In genomic region chr11:46343886-46344546, GRCm38 (mm10) we compare ENCODE assay signal across 18 mouse cellular contexts. TPM values are rescaled to one million over a fixed set of nuclear protein-coding genes. Genes with fewer than 3 reads are reported as not detected.
A peak's percentile ranks its signal among the peaks of the same experiment; 100 is the strongest.
DNase-seq lines count a peak whose midpoint lies in the region; ATAC-seq lines count a peak whose summit lies in the region.
"Had no signal": no experiment of that assay in that cellular context is flagged by ENCODE, and none has a peak within 500 bp of the region (broad histone marks: within the 10 kb centered on the region; RNA-seq: fewer than 3 reads in every experiment).

No protein-coding gene starts in this region.

- no peak overlapping the region for H3K27ac ChIP-seq in midbrain, embryonic 15.5 days
- no peak overlapping the region for H3K27ac ChIP-seq in hindbrain, embryonic 11.5 days (ENCODE audit: low read depth, low read length)
- H3K27ac ChIP-seq: heart, adult 2 months; limb, embryonic 12.5 days; macrophage; stomach, embryonic 15.5 days had no signal

- peak; percentile 13 for DNase-seq in lung, postnatal 36 days
- no peak for DNase-seq in lung, adult 18-20 months
- peak; percentile 34 for DNase-seq in c-Kit-positive CD71-negative TER-119-negative erythroid progenitor cells, embryonic 14.5 days (ENCODE audit: low read depth)
- DNase-seq in naive thymus-derived CD4-positive, alpha-beta T cell, adult 2 months (ENCODE audit: low read depth): peak; percentile 92
- DNase-seq in thymus, postnatal 25 days: peak; percentile 65
- no peak for DNase-seq in left cerebral cortex, postnatal 25 days (ENCODE audit: low spot score in 2 of 2)
- no peak for DNase-seq in hindbrain, embryonic 11.5 days (ENCODE audit: low spot score)
- DNase-seq: heart, adult 2 months had no signal

- no peak overlapping the region for H3K4me3 ChIP-seq in midbrain, embryonic 15.5 days
- H3K4me3 ChIP-seq in hindbrain, embryonic 11.5 days (ENCODE audit: low read depth, low read length): no peak overlapping the region
- H3K4me3 ChIP-seq: heart, adult 2 months; limb, embryonic 12.5 days; stomach, embryonic 15.5 days had no signal

- no peaks in the 10 kb centered on the region for H3K4me1 ChIP-seq in midbrain, embryonic 15.5 days
- no peaks in the 10 kb centered on the region for H3K4me1 ChIP-seq in hindbrain, embryonic 11.5 days (replicated peaks; ENCODE audit: control insufficient read depth, insufficient read depth, low read length)
- H3K4me1 ChIP-seq: stomach, embryonic 15.5 days had no signal

- intact Hi-C loops in left cerebral cortex, postnatal 25 days (cut with DNase I): no loop called here

- H3K9me3 ChIP-seq in midbrain, embryonic 15.5 days: no peaks in the 10 kb centered on the region
- no peaks in the 10 kb centered on the region for H3K9me3 ChIP-seq in hindbrain, embryonic 11.5 days (ENCODE audit: control insufficient read depth, low read length)
- H3K9me3 ChIP-seq: limb, embryonic 12.5 days; stomach, embryonic 15.5 days had no signal

- H3K9ac ChIP-seq in midbrain, embryonic 15.5 days: no peak overlapping the region
- H3K9ac ChIP-seq in hindbrain, embryonic 11.5 days (ENCODE audit: low read depth, low read length): no peak overlapping the region
- H3K9ac ChIP-seq: limb, embryonic 12.5 days; stomach, embryonic 15.5 days had no signal

- no peak for ATAC-seq in midbrain, embryonic 15.5 days (replicated peaks)
- ATAC-seq in hindbrain, embryonic 11.5 days (ENCODE audit: low FRiP score): no peak
- ATAC-seq: hindbrain, embryonic 16.5 days had no signal

- H3K27me3 ChIP-seq in midbrain, embryonic 15.5 days (replicated peaks): no peaks in the 10 kb centered on the region
- no peaks in the 10 kb centered on the region for H3K27me3 ChIP-seq in hindbrain, embryonic 11.5 days (ENCODE audit: control insufficient read depth, insufficient read depth, low read length)
- H3K27me3 ChIP-seq: limb, embryonic 12.5 days; stomach, embryonic 15.5 days had no signal

- H3K4me2 ChIP-seq in midbrain, embryonic 15.5 days: no peak overlapping the region
- no peak overlapping the region for H3K4me2 ChIP-seq in hindbrain, embryonic 11.5 days (replicated peaks; ENCODE audit: low read depth, low read length)
- H3K4me2 ChIP-seq: limb, embryonic 12.5 days; stomach, embryonic 15.5 days had no signal

- H3K36me3 ChIP-seq in midbrain, embryonic 15.5 days (replicated peaks): no peaks in the 10 kb centered on the region
- no peaks in the 10 kb centered on the region for H3K36me3 ChIP-seq in hindbrain, embryonic 11.5 days (ENCODE audit: control insufficient read depth, insufficient read depth, low read length)
- H3K36me3 ChIP-seq: limb, embryonic 12.5 days; stomach, embryonic 15.5 days had no signal

- WGBS in midbrain, embryonic 15.5 days: 64% methylated on average over 5 of the region's 5 CpGs
- WGBS in hindbrain, embryonic 11.5 days: 49% methylated on average over 5 of the region's 5 CpGs

RNA-seq across cellular contexts. Expression of gene Cyfip2, which starts 31.4 kb away (rescaled TPM):
- polyA plus RNA-seq in midbrain, embryonic 15.5 days (2015; fragmentation: Nextera tagmentation; extraction: Ambion mirVana): 97.6 and 104 TPM in 2 replicates
- 100 to 1,000 TPM; 510 to 532 TPM for total RNA-seq in left cerebral cortex, postnatal 25 days (2021)
- polyA plus RNA-seq in hindbrain, embryonic 11.5 days (2014; fragmentation: Nextera tagmentation; extraction: Ambion mirVana): 56.7 and 60.0 TPM in 2 replicates

RNA-seq across cellular contexts. Expression of gene Itk, which starts 45.3 kb away (rescaled TPM):
- not detected in 2 replicates for polyA plus RNA-seq in midbrain, embryonic 15.5 days (2015; fragmentation: Nextera tagmentation; extraction: Ambion mirVana)
- under 1 TPM; 0.28 to 0.32 TPM for total RNA-seq in left cerebral cortex, postnatal 25 days (2021)
- not detected in 2 replicates for polyA plus RNA-seq in hindbrain, embryonic 11.5 days (2014; fragmentation: Nextera tagmentation; extraction: Ambion mirVana)
- total RNA-seq: ES-E14 had no signal
- polyA plus RNA-seq: hindbrain, embryonic 16.5 days; limb, embryonic 12.5 days had no signal

RNA-seq across cellular contexts. Expression of gene Fam71b, which starts 52.3 kb away (rescaled TPM):
- not detected in 2 replicates for polyA plus RNA-seq in midbrain, embryonic 15.5 days (2015; fragmentation: Nextera tagmentation; extraction: Ambion mirVana)
- total RNA-seq in left cerebral cortex, postnatal 25 days (2021): not detected
- not detected in 2 replicates for polyA plus RNA-seq in hindbrain, embryonic 11.5 days (2014; fragmentation: Nextera tagmentation; extraction: Ambion mirVana)
- total RNA-seq: ES-E14; heart, adult 2 months; layer of hippocampus, postnatal 14 days had no signal
- polyA plus RNA-seq: cortical plate, adult 2 months; frontal cortex, adult 2 months; hindbrain, embryonic 16.5 days; kidney, embryonic 16.5 days; limb, embryonic 12.5 days; macrophage; stomach, embryonic 15.5 days had no signal

Comparison
In these comparisons a context has a peak if more than half of its experiments do, and no peak if none do; other contexts are left out.
1. DNase-seq: peak in lung, postnatal 36 days (single experiment), c-Kit-positive CD71-negative TER-119-negative erythroid progenitor cells, embryonic 14.5 days (single experiment), naive thymus-derived CD4-positive, alpha-beta T cell, adult 2 months (single experiment) and thymus, postnatal 25 days (single experiment); none in lung, adult 18-20 months (0 of 2), left cerebral cortex, postnatal 25 days (0 of 2) and hindbrain, embryonic 11.5 days (single experiment).